Mouse (Mus musculus) megakaryocyte, embryonic 14.5 days (primary cell): ENCODE results near the gene Etl4.

Experiments used
- FLI1 ChIP-seq: IDR thresholded peaks from 2 replicates; pipeline ENCODE4 v1.6.1; 2012; ENCODE audit warnings: low read length, inconsistent platforms, mixed read lengths
- GATA1 ChIP-seq: IDR thresholded peaks from 3 replicates; pipeline ENCODE4 v1.6.1; 2012; ENCODE audit warnings: mixed read lengths, low read length, inconsistent platforms, borderline replicate concordance

DNA sequence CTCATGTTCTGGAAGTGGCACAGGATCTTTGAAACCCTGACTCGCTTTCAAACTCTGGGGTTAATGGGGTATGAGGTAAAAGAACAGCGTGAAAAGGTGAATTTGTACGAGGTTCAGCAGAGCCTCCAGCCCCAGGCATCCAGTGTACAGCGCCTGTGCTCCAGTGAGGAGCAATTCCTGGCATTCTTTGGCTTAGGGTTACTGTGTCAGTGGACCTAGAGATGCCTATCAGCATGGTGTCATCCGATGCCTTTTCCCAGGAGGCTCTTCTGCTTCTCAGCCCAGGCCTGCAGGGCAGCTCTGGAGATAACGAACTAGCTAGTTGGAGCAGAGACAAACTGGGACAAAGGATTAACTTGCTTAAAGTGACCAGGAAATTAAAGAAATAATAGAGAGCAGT lies 653.5 kb downstream of the Etl4 start:
- no peak for TF ChIP-seq FLI1
- TF ChIP-seq GATA1 = no peak
